Mouse (Mus musculus) bone marrow macrophage, adult 2 months (primary cell): ENCODE results near the gene Rab31.

Experiments
- CTCF ChIP-seq: IDR thresholded peaks from 2 replicates; pipeline ENCODE4 v1.5.1; 2012; ENCODE audit warnings: low read depth, mild to moderate bottlenecking, low read length, moderate library complexity
- POLR2A ChIP-seq: IDR thresholded peaks from 2 replicates; pipeline ENCODE4 v1.6.1; 2012; ENCODE audit warnings: mild to moderate bottlenecking, low read depth, low read length, borderline replicate concordance

DNA sequence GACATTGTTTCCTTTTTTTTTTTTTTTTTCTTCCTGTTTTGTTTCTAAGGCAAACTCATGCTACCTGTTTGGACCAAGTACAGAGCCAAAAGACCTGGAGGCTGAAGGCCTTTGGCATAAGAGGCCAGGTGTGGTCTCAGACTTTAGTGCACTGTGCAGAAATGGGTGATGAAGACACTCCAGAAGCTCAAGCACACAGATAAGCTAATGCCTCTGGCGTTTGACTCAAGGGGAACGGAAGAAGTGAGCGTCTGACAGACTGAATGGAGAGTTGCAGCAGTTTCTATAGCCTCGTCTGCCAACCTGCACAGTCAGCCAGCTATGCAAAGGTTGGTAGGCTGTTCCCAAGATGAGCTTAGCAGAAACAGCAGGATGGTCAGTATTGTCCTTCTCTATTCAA lies 116.9 kb downstream of the Rab31 start:
- TF ChIP-seq CTCF (no peak), POLR2A (no peak)
